Mouse (Mus musculus): Measurements from ENCODE around the gene Ppm1g.

- no peak for TF ChIP-seq REST (IDR thresholded peaks at IDR 0.05; ENCODE audit: insufficient read depth, insufficient read length)
- no peak for TF ChIP-seq TCF12 (IDR thresholded peaks at IDR 0.05; ENCODE audit: insufficient read depth, poor library complexity, severe bottlenecking)
- no peak for TF ChIP-seq E2F4 (IDR thresholded peaks at IDR 0.05; ENCODE audit: insufficient read depth)
- no peak for TF ChIP-seq MAX (IDR thresholded peaks at IDR 0.05; ENCODE audit: low read depth)
- TF ChIP-seq POLR2A (IDR thresholded peaks at IDR 0.05; ENCODE audit: insufficient read length, low read depth) = no peak
- no peak for TF ChIP-seq MYOG (IDR thresholded peaks at IDR 0.05; ENCODE audit: control insufficient read depth in 1 of 3, insufficient read depth in 1 of 3, insufficient read length in 2 of 3, low read depth in 2 of 3)
These were observed 1.0 kb downstream of the Ppm1g start for GRCm38 (mm10) chr5:31219474-31219873.

Measured in myocyte (in vitro differentiated cells).